Mouse (Mus musculus) cerebellum, adult 18-20 months (tissue): ENCODE data around the gene Tuba3a.
"Not testable (repeated sequence)": the region's sequence is repeated elsewhere in the genome, so short reads cannot be mapped to it uniquely, and the experiment has no call there.

Source experiments
- DNase-seq, 2 experiments: peaks; one replicate each; pipeline ENCODE4 v3.0.0; 2021

Tuba3a gene

DNA sequence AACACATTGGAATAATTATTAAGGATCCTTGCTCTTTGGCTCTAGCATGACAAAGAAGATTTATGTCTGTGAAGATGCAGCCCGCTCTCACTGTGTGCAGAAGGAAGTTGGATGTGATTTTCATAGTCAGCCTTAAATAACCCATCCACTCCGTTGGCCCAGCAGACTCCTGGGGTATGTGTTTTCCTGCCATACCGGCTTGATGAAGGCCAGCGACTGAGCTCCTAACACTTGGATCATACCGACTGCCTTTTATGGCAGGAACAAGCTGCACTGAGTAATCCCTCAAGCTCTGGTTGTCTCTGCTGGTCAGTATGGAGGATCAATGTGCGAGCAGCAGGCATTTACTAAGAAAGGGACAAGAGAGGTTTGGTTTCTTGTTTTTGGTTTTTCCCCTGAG, 19.6 kb upstream of the Tuba3a start:
- DNase-seq, result no peak

DNA sequence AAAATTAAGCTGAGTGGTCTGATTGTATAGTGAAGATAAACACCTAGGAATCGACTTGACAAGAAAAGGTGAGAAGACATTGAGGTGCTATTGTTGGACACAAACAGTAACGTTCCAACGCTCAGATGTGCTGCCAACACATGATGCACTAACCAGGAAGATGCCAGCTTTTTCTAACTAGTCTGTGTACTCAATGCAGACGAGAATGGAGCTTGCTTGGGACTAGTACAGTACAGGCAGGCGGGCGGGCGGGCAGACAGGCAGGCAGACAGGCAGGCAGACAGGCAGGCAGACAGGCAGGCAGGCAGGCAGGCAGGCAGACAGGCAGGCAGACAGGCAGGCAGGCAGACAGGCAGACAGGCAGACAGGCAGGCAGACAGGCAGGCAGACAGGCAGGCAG, 18.6 kb upstream of the Tuba3a start:
- not testable (repeated sequence) for DNase-seq

DNA sequence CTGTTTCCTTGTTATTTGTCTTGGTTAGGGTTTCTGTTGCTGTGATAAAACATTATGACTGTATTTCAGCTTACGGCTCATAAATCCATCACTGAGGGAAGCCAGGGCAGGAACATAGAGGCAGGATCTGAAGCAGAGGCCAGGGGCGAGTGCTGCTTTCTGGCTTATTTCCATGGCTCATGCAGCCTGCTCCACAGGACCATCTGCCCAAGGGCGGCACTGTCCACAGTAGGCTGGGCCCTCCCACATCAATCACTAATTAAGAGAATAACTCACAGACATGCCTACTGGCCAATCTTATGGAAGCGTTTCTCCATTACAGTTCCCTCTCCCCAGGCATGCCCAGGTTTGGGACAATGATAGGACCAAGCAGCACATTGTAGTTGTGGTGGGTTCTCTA, 17.4 kb upstream of the Tuba3a start:
- DNase-seq, result no peak

DNA sequence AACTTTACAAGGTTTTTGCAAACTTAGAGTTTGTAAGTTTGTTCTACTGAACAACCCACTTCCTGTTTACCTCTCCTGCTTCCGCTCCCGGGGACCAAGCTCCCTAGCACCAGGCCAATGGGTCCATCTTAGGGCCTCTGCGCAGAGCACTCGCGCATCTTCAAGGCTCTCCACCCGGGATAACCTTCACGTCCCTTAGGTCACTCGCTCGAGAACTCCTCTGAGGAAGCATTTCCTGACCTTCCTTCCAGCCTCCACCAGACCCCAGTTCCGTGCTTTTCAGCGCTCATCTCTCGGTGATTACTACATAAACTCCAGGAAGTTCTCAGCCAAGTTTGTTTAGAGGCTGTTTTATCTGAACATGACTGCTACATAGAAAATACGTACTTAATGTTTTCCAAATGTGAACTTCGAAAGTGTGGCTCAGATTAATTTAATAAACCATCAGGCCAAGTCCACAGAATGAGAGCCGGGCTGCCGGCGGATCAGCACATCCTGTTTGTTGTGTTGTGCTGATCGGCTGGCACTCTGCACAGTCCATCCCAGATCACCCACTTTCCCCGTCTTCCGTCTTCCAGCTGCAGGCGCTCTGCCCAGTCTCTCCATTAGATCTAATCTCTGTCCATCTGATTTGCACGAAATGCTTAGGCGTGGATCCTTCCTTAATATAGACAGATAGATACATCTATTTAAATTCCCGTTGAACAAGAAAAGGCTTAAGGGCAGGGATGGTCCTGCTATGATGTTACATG, 16.6 kb upstream of the Tuba3a start:
- no peak for DNase-seq

DNA sequence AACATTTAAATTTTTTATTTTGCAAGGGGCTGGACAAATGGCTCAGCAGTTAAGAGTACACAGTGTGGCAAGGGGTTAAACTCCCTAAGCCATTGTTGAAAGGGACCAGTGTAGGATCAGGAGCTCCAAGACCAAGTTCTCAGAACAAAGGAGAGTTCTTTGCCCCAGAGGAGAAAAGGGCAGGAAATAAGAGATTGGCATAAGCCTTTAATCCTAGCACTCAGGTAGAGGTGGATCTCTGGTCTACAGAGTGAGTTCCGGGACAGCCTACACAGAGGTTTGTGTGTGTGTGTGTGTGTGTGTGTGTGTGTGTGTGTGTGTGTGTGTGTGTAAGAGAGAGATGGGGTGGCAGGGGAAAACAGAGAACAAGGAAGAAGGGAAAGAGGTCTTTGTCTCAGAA, 15.1 kb upstream of the Tuba3a start:
- no peak for DNase-seq

DNA sequence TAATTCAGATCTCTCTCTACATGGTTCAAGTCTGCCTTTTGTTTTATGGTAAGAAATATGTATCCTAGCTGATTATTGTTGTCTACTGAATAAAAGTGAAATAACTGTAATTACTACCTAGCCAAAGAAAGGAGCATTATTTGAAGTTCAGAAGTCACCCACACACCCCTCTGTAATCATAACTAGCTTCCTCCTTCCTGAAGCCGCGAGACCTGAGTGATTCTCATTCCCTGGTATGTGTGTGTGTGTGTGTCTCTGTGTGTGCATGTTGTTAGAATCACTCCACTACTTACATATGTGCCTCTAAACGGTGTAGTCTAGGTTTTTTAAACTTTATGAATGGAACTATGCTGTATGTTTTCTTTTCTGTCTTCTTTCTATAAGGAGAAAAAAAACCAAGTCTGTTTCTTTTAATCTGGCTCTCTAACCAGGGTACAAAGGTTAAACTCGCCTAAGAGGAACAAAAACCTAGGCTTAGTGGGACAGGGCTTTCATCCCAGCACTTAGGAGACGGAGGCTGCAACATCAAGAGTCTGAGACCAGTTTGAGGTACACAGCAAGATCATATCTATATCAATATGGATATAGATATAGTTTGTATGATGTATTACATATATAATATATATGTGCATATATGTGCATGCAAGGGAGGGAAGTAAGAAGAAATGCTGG, 11.4 kb upstream of the Tuba3a start:
- no peak for DNase-seq

DNA sequence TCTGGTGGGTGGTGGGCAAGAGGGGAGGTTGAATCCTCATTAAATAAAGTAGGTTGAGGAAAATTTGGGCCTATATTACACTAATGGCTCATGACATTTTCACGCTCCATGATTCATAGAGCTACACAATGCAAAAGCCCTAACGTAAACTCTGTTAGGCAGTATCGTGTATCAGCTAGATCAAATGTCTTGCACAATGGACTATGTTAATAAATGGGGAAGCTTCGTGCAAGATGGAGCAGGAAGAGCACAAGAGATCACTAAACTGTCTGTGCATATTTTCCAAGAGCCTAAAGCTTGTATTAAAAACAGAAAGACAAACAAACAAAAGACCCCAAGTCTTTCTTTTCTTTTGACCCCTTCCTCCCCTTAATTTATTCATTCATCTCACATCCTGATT, 8.2 kb upstream of the Tuba3a start:
- no peak for DNase-seq

DNA sequence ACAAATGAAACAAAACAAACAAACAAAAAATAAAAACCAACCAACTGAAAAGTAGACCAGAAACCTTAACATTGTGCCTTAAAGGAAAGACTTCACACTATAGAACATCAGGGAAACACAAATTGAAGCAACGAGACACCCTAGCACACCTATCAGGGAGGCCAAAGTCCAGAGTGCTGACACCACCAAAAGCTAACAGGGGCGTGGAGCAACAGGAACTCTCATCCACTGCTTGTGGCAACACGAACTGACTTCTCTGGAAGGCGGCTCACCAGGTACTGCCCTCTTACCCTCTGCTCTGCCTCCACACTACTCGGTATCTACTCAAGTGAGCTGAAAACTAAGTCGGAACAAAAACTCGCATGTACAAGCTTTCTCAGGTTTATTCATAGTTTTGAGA, 6.4 kb upstream of the Tuba3a start:
- no peak for DNase-seq

DNA sequence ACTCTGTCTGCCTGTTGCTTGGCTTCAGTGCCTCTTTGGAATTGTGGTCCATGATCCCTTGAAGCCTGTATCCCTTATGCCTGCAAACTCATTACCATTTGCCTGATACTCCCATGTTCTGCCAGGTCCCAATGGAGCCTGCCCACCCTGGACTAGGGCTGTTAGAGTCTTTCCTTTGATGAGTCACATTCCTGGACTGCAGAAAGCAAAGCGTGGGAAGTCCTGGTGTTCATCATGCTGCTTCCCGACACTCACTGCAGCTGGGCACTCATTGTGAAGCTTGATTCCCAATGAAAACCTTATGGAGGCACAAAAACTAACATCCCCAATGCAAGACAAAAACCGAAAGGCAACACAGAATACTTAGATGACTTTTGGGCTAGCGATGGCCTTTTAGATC, 5.5 kb upstream of the Tuba3a start:
- DNase-seq, result no peak

DNA sequence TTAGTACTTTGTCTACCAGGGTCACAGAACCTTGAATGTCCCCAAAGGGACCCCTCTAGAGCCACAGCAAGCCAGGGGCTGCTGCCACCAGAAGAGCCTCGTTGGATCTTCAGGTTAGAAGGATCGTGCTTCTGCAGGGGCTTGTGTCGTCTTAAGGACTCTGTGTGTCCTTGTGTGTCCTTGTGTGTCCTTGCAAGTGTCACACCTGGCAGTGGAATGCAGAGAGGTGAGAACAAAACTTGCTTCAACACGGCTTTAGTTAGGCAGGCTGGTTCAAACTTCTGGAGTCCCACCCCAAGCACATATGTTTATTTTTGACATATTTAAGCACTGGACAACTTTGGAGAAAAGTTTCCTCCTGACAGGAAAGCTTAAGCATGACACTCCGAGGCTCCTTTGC, 2.9 kb upstream of the Tuba3a start:
- DNase-seq, result no peak

DNA sequence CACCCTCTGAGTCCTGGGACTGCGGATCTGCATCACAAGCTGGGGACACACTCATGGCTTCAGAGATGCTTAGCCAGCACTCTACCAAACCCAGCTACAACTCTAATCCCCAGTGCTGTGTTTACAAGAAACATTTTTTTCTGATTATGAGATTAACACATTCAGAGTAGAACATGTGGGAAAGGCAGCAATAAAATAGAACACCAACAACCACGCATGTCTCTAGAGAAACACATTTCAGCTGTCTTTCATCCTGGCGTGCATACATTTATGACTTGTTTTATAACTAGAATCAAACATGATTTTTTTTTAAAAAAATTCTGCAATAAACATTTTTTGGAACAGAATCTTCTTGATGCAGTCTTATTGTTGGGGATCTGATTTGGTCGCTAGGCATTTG, 1.1 kb upstream of the Tuba3a start:
- DNase-seq, result no peak

DNA sequence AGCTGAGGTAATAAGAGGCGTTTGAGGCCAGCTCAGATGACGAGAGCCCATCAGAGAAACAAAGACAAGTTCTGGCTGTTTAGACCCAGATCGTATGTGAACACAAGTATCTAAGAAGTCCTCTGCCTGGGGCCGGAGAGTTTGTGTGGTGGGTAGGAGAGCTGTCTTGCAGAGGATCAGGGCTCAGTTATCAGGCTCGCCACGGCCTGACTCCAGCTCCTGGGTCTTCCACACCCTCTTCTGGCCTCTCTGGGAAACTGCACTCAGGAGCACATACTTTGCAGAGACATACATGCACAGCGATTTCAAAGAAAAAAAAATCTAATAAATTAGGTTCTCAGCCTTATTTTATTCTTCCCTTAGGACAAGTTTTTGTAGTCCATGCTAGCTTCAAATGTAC, 1.1 kb downstream of the Tuba3a start:
- DNase-seq, result no peak

DNA sequence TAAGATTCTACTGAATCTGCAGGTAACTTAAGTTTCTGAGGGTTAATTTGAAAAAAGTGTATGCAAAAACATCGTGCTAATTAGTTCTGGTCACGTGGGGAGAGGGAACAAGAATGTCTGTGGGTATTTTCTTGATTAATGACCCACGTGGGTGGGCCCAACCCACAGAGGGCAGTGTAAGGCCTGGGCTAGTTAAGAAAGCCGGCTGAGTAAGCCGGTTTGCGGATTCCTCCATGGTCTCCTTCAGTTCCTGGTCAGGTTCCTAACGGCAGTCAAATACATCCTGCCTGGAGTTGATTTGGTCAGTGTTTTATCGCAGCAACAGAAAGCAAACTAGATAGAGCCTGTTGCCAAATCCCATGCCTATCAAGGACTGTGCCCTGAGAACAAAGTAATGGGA, 1.6 kb downstream of the Tuba3a start:
- no peak for DNase-seq

DNA sequence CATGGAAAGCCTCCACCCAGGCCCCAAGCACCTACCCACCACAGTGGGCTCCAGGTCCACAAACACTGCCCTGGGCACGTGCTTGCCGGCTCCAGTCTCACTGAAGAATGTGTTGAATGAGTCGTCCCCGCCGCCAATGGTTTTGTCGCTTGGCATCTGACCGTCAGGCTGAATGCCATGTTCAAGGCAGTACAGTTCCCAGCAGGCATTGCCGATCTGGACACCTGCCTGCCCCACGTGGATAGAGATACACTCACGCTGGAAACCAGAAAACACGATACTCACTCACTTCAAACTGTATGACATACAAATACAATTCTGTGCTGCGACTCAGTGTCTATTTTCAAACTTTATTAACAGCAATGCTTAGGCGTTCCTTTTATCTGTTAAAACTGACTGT, 3.1 kb downstream of the Tuba3a start:
- not testable (repeated sequence) for DNase-seq

DNA sequence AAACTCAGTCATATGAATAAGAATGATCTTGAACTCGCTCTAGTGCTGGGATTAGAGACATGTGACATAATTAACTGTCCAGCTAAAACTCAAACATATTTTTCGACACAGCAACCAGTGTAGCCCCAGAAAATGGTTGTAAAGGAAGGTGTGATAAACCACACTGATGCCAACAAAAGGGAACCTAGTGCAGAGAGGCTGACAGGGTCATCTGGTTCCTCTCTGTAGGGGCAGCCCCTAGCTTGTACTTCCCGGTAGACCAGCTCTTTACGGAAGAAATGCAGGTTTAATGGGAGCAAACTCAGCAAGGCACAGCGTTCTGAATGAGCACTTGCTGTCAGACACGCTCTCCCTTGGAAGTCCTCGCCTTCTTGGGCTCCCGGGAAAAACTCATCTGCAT, 6.1 kb downstream of the Tuba3a start:
- DNase-seq, result no peak

DNA sequence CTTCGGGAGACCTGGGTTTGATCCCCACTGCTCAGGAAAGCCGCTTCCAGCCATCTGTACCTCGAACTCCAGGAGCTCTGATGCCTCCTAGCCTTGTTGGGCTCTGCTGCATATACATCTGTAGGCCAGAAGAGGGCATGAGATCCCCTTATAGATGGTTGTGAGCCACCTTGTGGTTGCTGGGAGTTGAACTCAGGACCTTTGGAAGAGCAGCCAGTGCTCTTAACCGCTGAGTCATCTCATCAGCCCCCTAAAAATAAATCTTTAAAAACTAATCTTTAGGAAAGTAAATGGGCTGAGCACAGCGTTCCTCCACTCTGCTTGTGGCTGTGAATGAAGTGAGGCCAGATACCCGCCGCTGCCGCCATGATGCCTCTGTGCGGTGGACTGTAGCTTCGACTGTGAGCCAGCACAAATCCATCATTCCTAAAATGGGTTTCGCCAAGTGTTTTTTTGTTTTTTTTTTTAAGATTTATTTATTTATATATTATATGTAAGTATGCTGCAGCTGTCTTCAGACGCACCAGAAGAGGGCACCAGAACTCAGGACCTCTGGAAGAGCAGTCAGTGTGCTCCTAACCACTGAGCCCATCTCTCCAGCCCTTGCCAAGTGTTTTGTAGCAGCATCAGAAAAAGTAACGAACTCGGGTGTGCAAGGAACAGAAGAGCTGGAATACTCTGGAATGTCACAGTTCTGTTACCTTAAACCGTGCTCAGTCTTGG, 10.8 kb downstream of the Tuba3a start:
- DNase-seq, result no peak

DNA sequence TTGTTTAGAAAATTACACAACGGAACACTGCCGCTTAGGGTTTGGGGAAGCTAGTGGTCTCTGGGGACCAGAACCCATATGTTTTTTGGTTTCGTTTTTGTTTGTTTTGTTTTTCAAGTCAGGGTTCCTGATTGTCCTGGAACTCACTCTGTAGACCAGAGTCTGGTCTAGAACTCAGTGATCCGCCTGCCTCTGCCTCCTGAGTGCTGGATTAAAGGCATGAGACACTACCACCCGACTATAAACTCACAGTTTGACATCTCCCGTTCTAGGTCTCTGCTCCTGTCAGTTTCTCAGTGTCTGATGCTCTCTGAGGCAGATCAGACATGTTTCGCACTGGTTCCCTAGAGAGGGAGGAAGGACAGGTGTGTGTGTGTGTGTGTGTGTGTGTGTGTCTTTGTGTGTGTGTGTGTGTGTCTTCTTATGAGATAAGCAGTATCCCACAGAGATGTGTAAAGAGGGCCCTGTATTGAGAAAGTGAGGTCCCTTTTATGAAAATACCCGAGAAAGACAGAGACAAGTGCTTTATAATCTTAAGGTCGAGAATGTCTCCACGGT, 13.5 kb downstream of the Tuba3a start:
- no peak for DNase-seq

DNA sequence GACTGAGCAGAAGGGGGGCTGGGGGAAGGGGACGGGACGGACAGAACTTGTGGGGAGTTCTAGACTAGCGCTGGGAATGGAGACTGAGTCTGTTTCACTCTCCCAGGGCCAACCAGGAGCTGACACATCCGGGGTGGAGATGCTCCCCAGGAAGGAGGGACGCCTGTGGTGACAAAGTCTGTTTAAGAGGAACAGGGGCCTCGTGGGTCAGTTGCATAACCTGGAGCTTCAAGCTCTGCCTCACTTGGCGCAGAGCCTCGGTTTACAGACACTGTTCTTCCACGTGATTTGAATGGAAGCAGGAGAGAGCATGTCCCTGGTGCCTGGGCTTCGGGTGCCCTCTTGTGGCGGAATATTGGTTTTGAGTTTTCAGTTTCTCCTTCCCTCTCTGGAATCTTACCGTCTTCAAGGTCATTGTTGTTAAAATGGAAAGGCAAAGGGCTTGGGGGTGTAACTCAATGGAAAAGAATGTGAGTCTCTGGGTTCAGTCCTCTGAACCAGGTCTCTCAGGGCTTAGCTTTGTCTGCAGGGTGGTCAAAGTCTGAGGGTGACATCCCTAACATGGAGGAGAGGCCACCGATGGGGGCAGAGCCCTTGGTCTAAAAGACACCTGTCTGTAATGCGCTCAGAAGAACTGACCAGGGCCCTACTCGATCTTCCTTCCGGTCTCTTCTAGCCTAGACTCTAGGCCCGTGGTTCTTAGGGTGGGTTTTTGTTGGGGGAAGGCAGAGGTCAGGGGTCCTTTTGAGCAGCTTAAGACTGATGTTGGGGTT, 14.2 kb downstream of the Tuba3a start:
- DNase-seq, result peak; percentile 96

DNA sequence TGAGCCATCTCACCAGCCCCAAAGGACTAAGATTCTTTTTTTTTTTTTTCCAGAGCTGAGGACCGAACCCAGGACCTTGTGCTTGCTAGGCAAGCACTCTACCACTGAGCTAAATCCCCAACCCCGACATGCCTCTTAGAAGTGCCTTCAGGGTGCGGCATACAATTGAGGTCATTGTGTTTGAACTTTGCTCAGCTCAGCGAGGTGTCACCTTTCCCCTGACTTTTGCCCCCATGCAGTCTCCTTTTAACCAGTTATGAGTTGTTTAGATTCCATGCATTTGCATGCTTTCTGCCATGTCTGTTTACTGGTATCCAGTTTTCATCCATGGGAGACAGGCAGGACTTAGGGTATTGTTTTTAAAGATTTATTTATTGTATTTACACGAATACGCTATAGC, 17.0 kb downstream of the Tuba3a start:
- DNase-seq, result no peak

DNA sequence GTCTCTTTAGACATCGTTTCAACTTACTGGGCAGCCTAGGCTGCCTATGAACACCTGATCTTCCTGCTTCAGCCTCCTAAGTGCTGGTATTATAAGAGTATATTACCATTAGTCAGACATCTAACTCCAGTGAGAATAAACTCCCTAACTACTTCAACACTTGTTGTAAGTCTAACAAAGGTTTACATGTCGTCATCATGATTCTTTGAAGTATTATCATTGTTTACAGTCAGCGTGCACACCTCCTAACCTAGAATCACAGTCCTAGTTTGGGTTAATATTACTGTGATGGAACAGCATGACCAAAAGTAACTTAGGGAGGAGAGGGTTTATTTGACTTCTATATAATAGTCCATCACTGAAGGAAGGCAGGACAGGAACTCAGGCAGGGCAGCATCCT, 18.4 kb downstream of the Tuba3a start:
- DNase-seq, result no peak

DNA sequence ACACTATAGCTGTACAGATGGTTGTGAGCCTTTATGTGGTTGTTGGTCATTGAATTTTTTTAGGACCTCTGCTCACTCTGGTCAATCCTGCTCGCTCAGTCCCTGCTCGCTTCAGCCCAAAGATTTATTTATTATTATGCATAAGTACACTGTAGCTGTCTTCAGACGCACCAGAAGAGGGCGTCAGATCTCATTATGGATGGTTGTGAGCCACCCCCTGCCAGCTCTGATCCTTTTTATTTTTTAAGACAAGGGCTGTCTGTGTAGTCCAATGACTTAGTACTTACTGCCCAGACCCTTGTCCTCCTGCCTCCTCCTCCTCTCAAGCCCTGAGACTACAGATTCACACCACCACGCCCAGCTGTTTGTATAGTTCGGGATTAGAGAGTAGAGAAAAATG, 19.2 kb downstream of the Tuba3a start:
- DNase-seq, result not testable (repeated sequence)

DNA sequence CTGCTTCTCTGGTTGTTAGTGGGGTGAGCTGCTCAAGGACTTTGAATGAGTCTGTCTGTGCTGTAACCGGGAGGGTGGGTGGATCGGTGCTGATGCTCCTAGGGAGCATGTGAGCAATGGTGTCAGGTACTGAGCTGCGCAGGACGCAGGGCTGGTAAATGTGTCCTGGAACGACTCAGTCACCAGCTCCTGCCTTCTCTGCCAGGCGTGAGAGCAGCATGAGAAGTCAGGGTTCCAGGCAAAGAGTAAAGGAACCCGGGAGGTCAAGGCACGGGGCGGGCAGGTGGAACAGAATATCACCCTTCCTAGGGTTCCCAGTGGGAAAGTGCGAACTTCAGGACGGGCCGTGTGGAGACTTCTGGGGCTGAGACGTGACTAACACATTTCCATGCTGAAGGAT, 19.8 kb downstream of the Tuba3a start:
- no peak for DNase-seq

DNA sequence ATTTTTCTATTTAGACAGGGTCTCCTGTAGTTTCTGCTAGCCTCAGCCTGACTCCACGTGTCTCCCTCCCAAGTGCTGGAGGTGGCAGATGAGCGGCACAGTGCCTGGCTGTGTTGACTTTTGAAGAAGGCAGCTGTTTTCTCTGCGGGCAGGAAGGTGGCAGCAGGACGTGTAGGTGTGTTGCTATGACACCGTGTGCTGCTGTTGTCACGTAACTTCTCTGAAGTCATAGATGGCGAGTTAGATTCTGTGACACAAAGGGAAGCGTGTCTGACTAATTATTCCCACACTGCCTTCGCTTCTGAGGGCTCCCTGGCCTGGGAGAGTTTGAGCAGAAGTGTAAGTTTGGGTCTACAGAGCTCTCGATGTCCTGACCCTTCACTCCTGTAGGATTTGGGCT, 20.6 kb downstream of the Tuba3a start:
- no peak for DNase-seq
